Mouse (Mus musculus) left cerebral cortex, adult 2 months (tissue): ENCODE data around the gene Slc11a1. TPM values are rescaled to one million over a fixed set of nuclear protein-coding genes. Genes with fewer than 3 reads are reported as not detected.
A peak's percentile ranks its signal among the peaks of the same experiment; 100 is the strongest.
"Not testable (repeated sequence)": the region's sequence is repeated elsewhere in the genome, so short reads cannot be mapped to it uniquely, and the experiment has no call there.

Experiments used
- DNase-seq, 2 experiments: peaks; one replicate each; pipeline ENCODE4 v3.0.0; 2021 to 2022; ENCODE audit warnings: low spot score in 2 of 2, mixed read lengths in 1 of 2; ENCODE audit errors: extremely low spot score in 1 of 2
- H3K27ac ChIP-seq: fragments of 200-600 bp; 2 replicates; pipeline ENCODE4 v1.8.1; 2022
- H3K4me3 ChIP-seq: fragments of 200-600 bp; 2 replicates; pipeline ENCODE4 v1.8.1; 2022
- CTCF ChIP-seq: fragments of 200-600 bp; IDR thresholded peaks from 2 replicates; pipeline ENCODE4 v1.8.1; 2022; ENCODE audit warnings: antibody characterized with exemption, mild to moderate bottlenecking, moderate library complexity
- intact Hi-C: fragments of 180-260 bp; cut with DNase I; formaldehyde crosslinking; loops from one replicate; pipeline ENCODE4 v1.15.1; 2025
- total RNA-seq, 2 experiments: library from RNA; stranded (reverse); gene quantifications; 2 replicates each; pipeline ENCODE4 v1.2.3; 2021

The Slc11a1 gene
- total RNA-seq, 2 experiments from 2014 or later, result 5.0 to 5.4 TPM

- intact Hi-C loops, result no loop called here
- no peak overlapping the region; the same call in 1 of the 2 replicates for H3K27ac ChIP-seq
- DNase-seq, result no peak
- TF ChIP-seq CTCF, result no peak
- no peak overlapping the region for H3K4me3 ChIP-seq
Measured at GRCm38 (mm10) chr1:74339917-74340316, 35.1 kb upstream of the Slc11a1 start.

GRCm38 (mm10) chr1:74340361-74340764 lies 34.6 kb upstream of the Slc11a1 start:
- intact Hi-C loops, result no loop called here
- DNase-seq, result peak; percentile 38 to 59
- no peak for TF ChIP-seq CTCF
- Histone ChIP-seq H3K4me3 (no peak overlapping the region), H3K27ac (no peak overlapping the region; the same call in 1 of the 2 replicates)

- H3K4me3 ChIP-seq, DNase-seq, intact Hi-C loops, H3K27ac ChIP-seq: not testable (repeated sequence)
Measured at GRCm38 (mm10) chr1:74340992-74341391, 34.0 kb upstream of the Slc11a1 start.

- TF ChIP-seq CTCF, result no peak
- H3K4me3 ChIP-seq, result no peak overlapping the region
- DNase-seq, result no peak
- intact Hi-C loops, result no loop called here
- H3K27ac ChIP-seq, result no peak overlapping the region
Measured at GRCm38 (mm10) chr1:74341898-74342297, 33.1 kb upstream of the Slc11a1 start.

GRCm38 (mm10) chr1:74342308-74342707 lies 32.7 kb upstream of the Slc11a1 start:
- H3K4me3 ChIP-seq, result no peak overlapping the region
- no peak for DNase-seq
- no peak overlapping the region for H3K27ac ChIP-seq
- TF ChIP-seq CTCF, result no peak
- intact Hi-C loops, result no loop called here

GRCm38 (mm10) chr1:74343161-74343560 lies 31.8 kb upstream of the Slc11a1 start:
- no peak overlapping the region for H3K4me3 ChIP-seq
- no peak for DNase-seq
- no peak for TF ChIP-seq CTCF
- intact Hi-C loops, result no loop called here
- H3K27ac ChIP-seq, result no peak overlapping the region

- no peak for TF ChIP-seq CTCF
Measured at GRCm38 (mm10) chr1:74344163-74344916, 30.7 kb upstream of the Slc11a1 start.

GRCm38 (mm10) chr1:74351185-74351769 lies 23.7 kb upstream of the Slc11a1 start:
- no peak overlapping the region for H3K27ac ChIP-seq
- intact Hi-C loops, result no loop called here
- no peak for TF ChIP-seq CTCF
- no peak overlapping the region for H3K4me3 ChIP-seq
- no peak for DNase-seq

More at GRCm38 (mm10) chr1:74344163-74344916, 30.7 kb upstream of the Slc11a1 start:
- Histone ChIP-seq H3K27ac (no peak overlapping the region), H3K4me3 (no peak overlapping the region)
- no peak for DNase-seq
- intact Hi-C loops, result no loop called here

GRCm38 (mm10) chr1:74352532-74353096 lies 22.4 kb upstream of the Slc11a1 start:
- intact Hi-C loops, result no loop called here
- TF ChIP-seq CTCF, result no peak
- no peak for DNase-seq
- H3K27ac ChIP-seq, result no peak overlapping the region
- H3K4me3 ChIP-seq, result no peak overlapping the region

- H3K27ac ChIP-seq, result no peak overlapping the region
- no peak for TF ChIP-seq CTCF
- no peak overlapping the region for H3K4me3 ChIP-seq
- no peak for DNase-seq
- intact Hi-C loops, result no loop called here
Measured at GRCm38 (mm10) chr1:74353453-74354229, 21.4 kb upstream of the Slc11a1 start.

- Histone ChIP-seq H3K27ac (no peak overlapping the region), H3K4me3 (no peak overlapping the region)
- intact Hi-C loops, result no loop called here
- DNase-seq, result no peak
- no peak for TF ChIP-seq CTCF
Measured at GRCm38 (mm10) chr1:74357531-74357930, 17.5 kb upstream of the Slc11a1 start.
